Mouse (Mus musculus): ENCODE measurements around the gene Cox20.

Cox20 gene

GRCm38 (mm10) chr1:178357776-178358710 lies 39.1 kb downstream of the Cox20 start:
- no peak for DNase-seq

GRCm38 (mm10) chr1:178360264-178360663 lies 41.3 kb downstream of the Cox20 start:
- no peak for DNase-seq

GRCm38 (mm10) chr1:178360702-178361101 lies 41.8 kb downstream of the Cox20 start:
- no peak for DNase-seq

- no peak for DNase-seq
Observed at GRCm38 (mm10) chr1:178365171-178365570, 46.2 kb downstream of the Cox20 start.

- DNase-seq: no peak
Observed at GRCm38 (mm10) chr1:178368121-178368520, 49.2 kb downstream of the Cox20 start.

GRCm38 (mm10) chr1:178368548-178369271 lies 49.8 kb downstream of the Cox20 start:
- peak; percentile 91 for DNase-seq

GRCm38 (mm10) chr1:178369272-178369651 lies 50.3 kb downstream of the Cox20 start:
- DNase-seq: peak; percentile 31

Measured in lung, postnatal 14 days (tissue).